Mouse (Mus musculus): Measurements from ENCODE around the gene Gm49325. TPM values are rescaled to one million over a fixed set of nuclear protein-coding genes. Genes with fewer than 3 reads are reported as not detected.

Gm49325 gene
- polyA plus RNA-seq, 1 experiment, result not detected

GRCm38 (mm10) chr10:77652046-77652445 is 46.0 kb downstream of the Gm49325 start:
- DNase-seq (ENCODE audit: low read depth), result no peak
- TF ChIP-seq CTCF (IDR thresholded peaks at IDR 0.05; ENCODE audit: borderline replicate concordance, extremely low read depth, insufficient read depth, insufficient read length), result no peak
- TF ChIP-seq POLR2A (IDR thresholded peaks at IDR 0.05; ENCODE audit: borderline replicate concordance, extremely low read depth, insufficient read depth, insufficient read length, poor library complexity, severe bottlenecking), result no peak

- DNase-seq (ENCODE audit: low read depth), result no peak
- no peak for TF ChIP-seq CTCF (IDR thresholded peaks at IDR 0.05; ENCODE audit: borderline replicate concordance, extremely low read depth, insufficient read depth, insufficient read length)
- no peak for TF ChIP-seq POLR2A (IDR thresholded peaks at IDR 0.05; ENCODE audit: borderline replicate concordance, extremely low read depth, insufficient read depth, insufficient read length, poor library complexity, severe bottlenecking)
Measured at GRCm38 (mm10) chr10:77658286-77658994, 52.4 kb downstream of the Gm49325 start.

DNA sequence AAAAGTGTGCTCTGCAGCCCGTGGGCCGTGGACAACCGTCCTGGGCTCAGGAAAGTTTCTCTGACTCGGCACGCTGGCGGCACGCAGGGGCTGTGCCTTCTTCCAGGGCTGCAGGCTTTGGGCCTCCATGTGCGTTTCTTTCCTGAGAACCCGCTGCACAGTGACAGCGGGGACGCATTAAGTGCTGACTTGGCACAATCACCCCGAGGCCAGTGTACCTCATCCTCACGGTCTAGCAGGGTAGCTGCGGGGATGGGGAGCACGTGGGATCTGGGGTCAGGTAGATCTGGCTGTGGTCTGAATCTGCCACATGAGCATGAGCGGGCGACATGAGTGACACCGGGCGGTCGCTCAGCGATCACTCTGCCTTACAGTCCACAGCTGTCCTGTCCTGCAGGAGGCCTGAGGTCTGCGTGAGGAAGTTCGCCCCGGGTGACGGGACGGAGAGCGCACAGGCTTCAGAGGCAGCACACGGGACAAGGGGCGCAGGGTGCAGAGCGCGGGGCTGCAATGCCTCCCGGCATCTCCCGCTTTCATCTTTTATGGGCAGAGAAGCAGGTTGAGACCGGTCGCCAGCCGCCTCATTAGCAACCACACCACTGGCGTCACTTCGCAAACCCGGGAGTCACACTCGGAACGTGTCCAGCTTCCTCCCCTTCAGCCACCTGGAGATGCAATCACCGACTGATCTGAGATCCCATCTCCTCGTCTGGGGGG is 58.1 kb downstream of the Gm49325 start:
- DNase-seq (ENCODE audit: low read depth), result no peak
- TF ChIP-seq POLR2A (IDR thresholded peaks at IDR 0.05; ENCODE audit: borderline replicate concordance, extremely low read depth, insufficient read depth, insufficient read length, poor library complexity, severe bottlenecking), result no peak
- TF ChIP-seq CTCF (IDR thresholded peaks at IDR 0.05; ENCODE audit: borderline replicate concordance, extremely low read depth, insufficient read depth, insufficient read length), result no peak

DNA sequence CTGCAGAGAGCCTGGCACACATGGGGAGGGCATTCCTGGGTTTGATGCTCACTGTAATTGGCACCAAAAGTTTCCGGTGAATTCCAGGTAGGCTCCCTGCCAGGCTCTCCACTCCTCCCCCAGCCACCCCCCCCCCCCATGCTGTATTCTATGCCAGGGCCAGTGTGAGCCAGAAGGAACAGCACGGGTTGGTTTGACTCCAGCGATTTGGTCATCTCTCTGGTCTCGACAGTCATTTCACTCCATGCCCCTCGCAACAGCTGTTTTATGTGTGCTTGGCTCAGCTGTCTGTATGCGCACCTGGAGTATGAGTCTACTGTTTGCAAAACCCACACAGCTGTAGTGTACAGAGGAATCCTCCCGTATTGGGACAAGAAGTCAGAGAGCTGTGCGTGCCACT is 60.3 kb downstream of the Gm49325 start:
- no peak for DNase-seq (ENCODE audit: low read depth)
- no peak for TF ChIP-seq CTCF (IDR thresholded peaks at IDR 0.05; ENCODE audit: borderline replicate concordance, extremely low read depth, insufficient read depth, insufficient read length)
- TF ChIP-seq POLR2A (IDR thresholded peaks at IDR 0.05; ENCODE audit: borderline replicate concordance, extremely low read depth, insufficient read depth, insufficient read length, poor library complexity, severe bottlenecking), result no peak

DNA sequence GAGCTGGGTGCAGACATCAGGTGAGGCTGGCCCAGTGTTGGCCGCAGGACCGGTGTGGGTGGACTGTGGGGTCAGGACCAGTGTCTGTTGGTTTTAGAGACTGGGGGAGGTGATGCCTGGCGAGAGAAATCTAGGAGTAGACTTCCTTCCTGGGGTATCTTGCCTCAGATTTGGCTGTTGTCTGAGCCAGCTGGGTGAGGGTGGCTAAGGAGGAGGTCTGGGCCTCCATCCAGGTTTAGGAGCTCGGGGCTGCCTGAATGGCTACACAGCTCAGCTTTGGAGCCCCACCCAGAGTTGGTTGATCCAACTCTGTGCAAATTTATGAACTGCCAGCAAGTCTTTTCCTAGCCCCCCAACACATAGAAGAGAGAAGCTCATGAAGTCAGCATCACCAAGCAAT is 61.4 kb downstream of the Gm49325 start:
- no peak for DNase-seq (ENCODE audit: low read depth)
- TF ChIP-seq POLR2A (IDR thresholded peaks at IDR 0.05; ENCODE audit: borderline replicate concordance, extremely low read depth, insufficient read depth, insufficient read length, poor library complexity, severe bottlenecking) (no peak), CTCF (IDR thresholded peaks at IDR 0.05; ENCODE audit: borderline replicate concordance, extremely low read depth, insufficient read depth, insufficient read length) (no peak)

- TF ChIP-seq POLR2A (IDR thresholded peaks at IDR 0.05; ENCODE audit: borderline replicate concordance, extremely low read depth, insufficient read depth, insufficient read length, poor library complexity, severe bottlenecking), result no peak
- TF ChIP-seq CTCF (IDR thresholded peaks at IDR 0.05; ENCODE audit: borderline replicate concordance, extremely low read depth, insufficient read depth, insufficient read length), result no peak
- no peak for DNase-seq (ENCODE audit: low read depth)
Measured at GRCm38 (mm10) chr10:77670710-77671109, 64.7 kb downstream of the Gm49325 start.

DNA sequence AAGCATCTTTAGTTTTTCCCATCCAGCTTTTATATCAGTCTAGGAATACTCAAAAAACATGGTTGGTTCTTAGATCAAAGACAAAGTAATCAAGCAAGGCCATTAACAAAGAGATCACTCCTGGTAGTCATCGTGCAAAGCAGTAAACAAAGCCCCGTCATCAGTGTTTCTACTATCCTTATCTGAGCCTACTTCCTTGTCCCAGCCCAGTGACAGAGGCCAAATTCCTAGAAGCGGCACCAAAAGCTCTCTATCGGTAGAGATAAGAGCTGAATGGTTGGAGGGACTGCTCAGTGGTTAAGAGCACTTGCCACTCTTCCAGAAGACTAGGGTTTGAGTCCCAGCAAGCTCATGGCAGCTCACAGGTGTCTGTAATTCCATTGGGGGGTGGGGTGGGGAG is 65.5 kb downstream of the Gm49325 start:
- no peak for DNase-seq (ENCODE audit: low read depth)
- no peak for TF ChIP-seq CTCF (IDR thresholded peaks at IDR 0.05; ENCODE audit: borderline replicate concordance, extremely low read depth, insufficient read depth, insufficient read length)
- TF ChIP-seq POLR2A (IDR thresholded peaks at IDR 0.05; ENCODE audit: borderline replicate concordance, extremely low read depth, insufficient read depth, insufficient read length, poor library complexity, severe bottlenecking), result no peak

GRCm38 (mm10) chr10:77673765-77674164 is 67.8 kb downstream of the Gm49325 start:
- TF ChIP-seq POLR2A (IDR thresholded peaks at IDR 0.05; ENCODE audit: borderline replicate concordance, extremely low read depth, insufficient read depth, insufficient read length, poor library complexity, severe bottlenecking) (no peak), CTCF (IDR thresholded peaks at IDR 0.05; ENCODE audit: borderline replicate concordance, extremely low read depth, insufficient read depth, insufficient read length) (no peak)
- no peak for DNase-seq (ENCODE audit: low read depth)

GRCm38 (mm10) chr10:77677562-77677961 is 71.6 kb downstream of the Gm49325 start:
- DNase-seq (ENCODE audit: low read depth), result peak; percentile 76

DNA sequence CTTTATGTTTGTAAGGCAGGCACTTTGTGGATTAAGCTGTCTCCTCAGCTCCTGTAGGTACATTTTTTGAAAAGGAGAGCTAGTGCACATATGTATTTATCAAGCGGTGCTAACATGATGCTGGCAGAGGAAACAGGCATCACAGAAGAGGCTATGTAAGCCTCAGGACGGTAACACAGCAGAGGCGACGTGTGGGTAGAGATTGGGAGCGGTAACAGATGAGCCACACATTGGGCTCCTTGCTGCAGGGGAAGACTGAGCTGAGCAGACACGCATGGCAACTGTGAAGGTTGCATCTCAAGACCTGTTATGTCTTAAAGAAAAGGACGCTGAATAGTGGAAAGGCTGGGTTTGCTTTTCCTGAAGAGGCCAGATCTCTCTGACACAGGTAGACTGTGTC is 77.0 kb downstream of the Gm49325 start:
- no peak for DNase-seq (ENCODE audit: low read depth)
- no peak for TF ChIP-seq POLR2A (IDR thresholded peaks at IDR 0.05; ENCODE audit: borderline replicate concordance, extremely low read depth, insufficient read depth, insufficient read length, poor library complexity, severe bottlenecking)
- TF ChIP-seq CTCF (IDR thresholded peaks at IDR 0.05; ENCODE audit: borderline replicate concordance, extremely low read depth, insufficient read depth, insufficient read length), result no peak

More at GRCm38 (mm10) chr10:77677562-77677961, 71.6 kb downstream of the Gm49325 start:
- TF ChIP-seq POLR2A (IDR thresholded peaks at IDR 0.05; ENCODE audit: borderline replicate concordance, extremely low read depth, insufficient read depth, insufficient read length, poor library complexity, severe bottlenecking) (no peak), CTCF (IDR thresholded peaks at IDR 0.05; ENCODE audit: borderline replicate concordance, extremely low read depth, insufficient read depth, insufficient read length) (no peak)

GRCm38 (mm10) chr10:77684181-77684580 is 78.2 kb downstream of the Gm49325 start:
- TF ChIP-seq CTCF (IDR thresholded peaks at IDR 0.05; ENCODE audit: borderline replicate concordance, extremely low read depth, insufficient read depth, insufficient read length) (no peak), POLR2A (IDR thresholded peaks at IDR 0.05; ENCODE audit: borderline replicate concordance, extremely low read depth, insufficient read depth, insufficient read length, poor library complexity, severe bottlenecking) (no peak)

More at GRCm38 (mm10) chr10:77684181-77684580, 78.2 kb downstream of the Gm49325 start:
- no peak for DNase-seq (ENCODE audit: low read depth)

Measured in brain, embryonic 14.5 days (tissue).